Mouse (Mus musculus): ENCODE data around the gene Sh3glb1.

GRCm38 (mm10) chr3:144661439-144661838 lies 58.7 kb downstream of the Sh3glb1 start:
- TF ChIP-seq CTCF (IDR thresholded peaks at IDR 0.05; ENCODE audit: borderline replicate concordance, control insufficient read depth, extremely low read depth, insufficient read depth, low read length, poor library complexity): no peak
- no peak for TF ChIP-seq POLR2A (IDR thresholded peaks at IDR 0.05; ENCODE audit: control insufficient read depth, extremely low read depth, insufficient read depth, low read length, poor library complexity)
